Mouse (Mus musculus): ENCODE data around the gene Pola1.
A peak's percentile ranks its signal among the peaks of the same experiment; 100 is the strongest.

The Pola1 gene

GRCm38 (mm10) chrX:93288339-93288738, 343.6 kb downstream of the Pola1 start:
- DNase-seq (ENCODE audit: low spot score), result no peak

- peak; percentile 52 for DNase-seq (ENCODE audit: low spot score)
Measured at GRCm38 (mm10) chrX:93286291-93286893, 345.6 kb downstream of the Pola1 start, which contains the start of gene Arx. Gene Arx (plus strand): TSS chrX:93286445.

GRCm38 (mm10) chrX:93285091-93285490, 346.9 kb downstream of the Pola1 start:
- no peak for DNase-seq (ENCODE audit: low spot score)

- no peak for DNase-seq (ENCODE audit: low spot score)
Measured at GRCm38 (mm10) chrX:93281756-93282155, 350.2 kb downstream of the Pola1 start.

- DNase-seq (ENCODE audit: low spot score), result no peak
Measured at GRCm38 (mm10) chrX:93281028-93281723, 350.8 kb downstream of the Pola1 start.

GRCm38 (mm10) chrX:93279940-93280339, 352.0 kb downstream of the Pola1 start:
- DNase-seq (ENCODE audit: low spot score), result no peak

- DNase-seq (ENCODE audit: low spot score), result no peak
Measured at GRCm38 (mm10) chrX:93275689-93276088, 356.3 kb downstream of the Pola1 start.
